8 mouse cellular contexts compared by ENCODE assay signal in the genomic region with DNA sequence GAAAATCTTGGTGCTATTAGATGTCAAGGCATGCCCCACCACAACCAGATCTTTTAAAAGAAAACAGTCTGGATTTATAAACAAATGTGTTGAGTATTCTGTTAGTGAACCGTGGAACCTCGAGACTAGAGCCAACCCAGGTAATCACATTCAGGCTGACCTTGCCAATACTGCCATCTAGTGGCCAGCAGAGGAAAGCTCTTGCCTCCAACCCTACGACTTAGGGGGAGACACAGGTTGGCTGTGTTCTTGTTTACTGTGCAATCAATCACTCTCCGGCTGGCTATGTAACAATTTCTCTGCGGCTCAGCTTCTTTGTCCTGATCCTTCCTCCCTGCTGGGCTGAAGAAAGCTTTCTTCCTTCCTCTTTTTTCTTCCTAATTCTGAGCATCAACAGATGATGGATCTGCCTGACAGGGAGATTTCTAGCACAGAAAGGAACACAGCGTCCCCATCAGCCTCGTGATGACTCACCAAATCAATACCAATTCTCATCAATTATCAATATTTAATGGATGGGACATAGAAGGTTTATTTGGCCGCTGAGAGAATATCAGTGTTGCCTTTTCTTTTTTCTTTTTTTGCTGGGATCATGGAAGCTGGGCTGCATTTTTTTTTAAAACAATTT. TPM values are rescaled to one million over a fixed set of nuclear protein-coding genes. Genes with fewer than 3 reads are reported as not detected.
DNase-seq lines count a peak whose midpoint lies in the region; ATAC-seq and TF ChIP-seq lines count a peak whose summit lies in the region.

No protein-coding gene starts in this region.

- WGBS in liver, adult 2 months: 2% methylated on average over 8 of the region's 8 CpGs

- DNase-seq in 3T3-L1 (ENCODE audit: low read depth, low spot score) (peak; percentile 77), Patski (ENCODE audit: low read depth, low spot score) (no peak)
- DNase-seq in cerebellum, postnatal 14 days: peak; percentile 82 to 86
- DNase-seq in frontal cortex, postnatal 36 days (ENCODE audit: low spot score in 2 of 2): peak; percentile 50 to 67
- peak; percentile 69 for DNase-seq in kidney, adult 18-20 months
- DNase-seq in liver, adult 2 months (ENCODE audit: extremely low read depth, low read depth, low spot score): peak; percentile 81
- DNase-seq in neural tube, embryonic 10.5 days (ENCODE audit: extremely low spot score, low spot score): peak; percentile 72

- in situ Hi-C loops in Patski (cut with MboI; ENCODE audit: low pct_unique_long_range_greater_than_20kb): no loop called here

- no peak for TF ChIP-seq POLR2A in liver, adult 2 months (IDR thresholded peaks at IDR 0.05; ENCODE audit: extremely low read depth, insufficient read depth, low read length)
- no peak for TF ChIP-seq POLR2A in testis, adult 2 months (IDR thresholded peaks at IDR 0.05; ENCODE audit: control insufficient read depth, low read depth, low read length)

- peaks cover 10% of the 10 kb centered on the region; the same call in 1 of the 2 replicates for H3K79me2 ChIP-seq in liver, adult 2 months (ENCODE audit: control insufficient read depth, insufficient read depth, low read length)

- no peak for ATAC-seq in Patski

- CTCF ChIA-PET in Patski (lab: Charles Lee): interaction anchor here (0.8 to 2.4 kb wide), 7 partner anchors 9 to 46 kb away, joined by 3 to 9 read pairs (median 5); partner anchors contain the start of gene Ptpn3

- peaks cover 11% of the 10 kb centered on the region for H3K4me1 ChIP-seq in liver, adult 2 months (ENCODE audit: control insufficient read depth, insufficient read depth, low read length)
- peaks cover 2% of the 10 kb centered on the region; the same call in 1 of the 2 replicates for H3K4me1 ChIP-seq in testis, adult 2 months (ENCODE audit: control insufficient read depth, insufficient read depth, low read length)

- no peak overlapping the region for H3K9ac ChIP-seq in liver, adult 2 months (ENCODE audit: low read depth, low read length)

- TF ChIP-seq CTCF in Patski (IDR thresholded peaks at IDR 0.05): peak; percentile 75
- TF ChIP-seq CTCF in liver, adult 2 months (IDR thresholded peaks at IDR 0.05; ENCODE audit: low read depth, low read length): peak; percentile 85
- peak; percentile 92; the same call in 1 of the 2 replicates for TF ChIP-seq CTCF in testis, adult 2 months (IDR thresholded peaks at IDR 0.05; ENCODE audit: control insufficient read depth, insufficient read depth, insufficient replicate concordance, low read depth, low read length)

- H3K27me3 ChIP-seq in Patski: no peaks in the 10 kb centered on the region
- H3K27me3 ChIP-seq in liver, adult 2 months (ENCODE audit: control insufficient read depth, insufficient read depth, low read length): no peaks in the 10 kb centered on the region
- no peaks in the 10 kb centered on the region for H3K27me3 ChIP-seq in testis, adult 2 months (ENCODE audit: control insufficient read depth, insufficient read depth, low read length)

- H3K36me3 ChIP-seq in liver, adult 2 months (ENCODE audit: control insufficient read depth, insufficient read depth, low read length): no peaks in the 10 kb centered on the region
- no peaks in the 10 kb centered on the region for H3K36me3 ChIP-seq in testis, adult 2 months (ENCODE audit: control insufficient read depth, insufficient read depth, low read length)

- no peak overlapping the region for H3K27ac ChIP-seq in liver, adult 2 months (replicated peaks; ENCODE audit: insufficient read depth, low read depth, low read length)
- no peak overlapping the region for H3K27ac ChIP-seq in testis, adult 2 months (ENCODE audit: control insufficient read depth, insufficient read depth, low read depth, low read length)

- POLR2A ChIA-PET in Patski (lab: Charles Lee): no interaction called here

- H3K4me3 ChIP-seq in liver, adult 2 months (ENCODE audit: insufficient read depth, low read depth, low read length): no peak overlapping the region
- H3K4me3 ChIP-seq in testis, adult 2 months (ENCODE audit: control insufficient read depth, low read depth, low read length): no peak overlapping the region

RNA-seq across cellular contexts. Expression of gene Ptpn3, which starts 26.4 kb away (rescaled TPM):
- polyA plus RNA-seq in Patski (2021): 27.5 TPM
- total RNA-seq in liver, adult 2 months (2014; rRNA removed): 18.4 and 27.8 TPM in 2 replicates
- 11.8 and 12.7 TPM in 2 replicates for polyA plus RNA-seq in liver, adult 2 months (2012; rRNA removed)
- polyA plus RNA-seq in testis, adult 2 months (2012; rRNA removed): 0.42 and 1.4 TPM in 2 replicates
